Mouse (Mus musculus): ENCODE results near the gene Olfr1044. TPM values are rescaled to one million over a fixed set of nuclear protein-coding genes. Genes with fewer than 3 reads are reported as not detected.

Gene Olfr1044
- not detected in 2 replicates for polyA plus RNA-seq (2012; rRNA removed)

DNA sequence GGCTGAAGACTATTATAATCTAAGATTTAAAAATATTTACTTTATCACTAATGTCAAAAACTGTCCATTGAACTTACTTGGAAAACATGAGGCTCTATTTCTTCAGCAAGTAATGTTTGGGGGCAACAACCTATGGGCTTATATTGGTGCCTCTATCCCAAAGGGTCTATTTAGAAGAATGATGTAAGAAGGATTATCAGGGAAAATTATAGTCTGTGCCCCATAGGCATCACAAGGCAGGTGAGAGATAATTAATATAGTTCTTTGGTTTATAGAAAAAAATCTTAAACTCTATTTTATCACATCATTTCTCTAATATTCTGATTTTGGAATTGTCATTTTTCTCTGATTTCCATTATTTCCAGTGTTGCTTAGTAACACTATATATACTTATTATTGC, at the start of gene Olfr1044:
Gene Olfr1044, minus strand, starts transcription at position 101 of the 400 bp plus-strand sequence.

DNA sequence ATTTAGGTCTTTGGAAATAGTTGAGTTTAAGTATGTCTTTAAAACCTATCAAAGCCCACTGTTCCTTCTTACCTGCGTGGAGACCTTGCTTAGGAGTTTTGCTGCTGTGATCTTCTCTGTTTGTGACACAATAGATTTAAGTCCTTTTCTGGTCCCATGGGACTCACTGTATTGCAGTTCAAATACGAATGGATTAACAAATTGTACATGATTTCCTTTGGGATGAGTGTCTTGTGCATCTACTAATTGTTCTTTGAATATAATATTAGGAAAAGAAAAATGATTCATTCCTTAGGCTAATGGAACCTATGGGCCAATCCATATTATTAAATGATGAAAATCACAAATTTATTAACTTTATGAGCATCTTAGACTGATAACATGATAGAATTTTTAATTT, 41.6 kb upstream of the Olfr1044 start, which contains the start of gene Olfr1046:
Gene Olfr1046, minus strand, starts transcription at position 101 of the 400 bp plus-strand sequence.

DNA sequence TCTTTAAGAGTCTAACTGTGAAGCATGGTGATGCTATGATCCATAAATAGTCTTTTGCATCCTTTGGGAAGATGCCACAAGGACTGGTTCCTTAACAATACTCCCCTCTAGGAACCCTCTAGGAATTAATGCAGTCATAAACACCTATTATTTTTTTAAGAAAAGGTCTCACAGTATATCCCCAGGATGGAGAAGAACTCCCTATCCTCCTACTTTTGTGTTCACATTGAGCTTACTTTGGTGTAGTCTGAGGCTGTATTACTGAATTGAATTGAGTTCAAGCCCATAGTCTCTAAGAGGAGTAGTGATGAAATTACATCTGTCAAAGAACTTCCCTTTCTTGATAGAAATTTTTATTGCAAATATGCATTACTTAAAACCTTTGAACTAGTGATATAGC, 25.3 kb upstream of the Olfr1044 start, which contains the start of gene Olfr1045:
Gene Olfr1045, minus strand, starts transcription at position 101 of the 400 bp plus-strand sequence.

DNA sequence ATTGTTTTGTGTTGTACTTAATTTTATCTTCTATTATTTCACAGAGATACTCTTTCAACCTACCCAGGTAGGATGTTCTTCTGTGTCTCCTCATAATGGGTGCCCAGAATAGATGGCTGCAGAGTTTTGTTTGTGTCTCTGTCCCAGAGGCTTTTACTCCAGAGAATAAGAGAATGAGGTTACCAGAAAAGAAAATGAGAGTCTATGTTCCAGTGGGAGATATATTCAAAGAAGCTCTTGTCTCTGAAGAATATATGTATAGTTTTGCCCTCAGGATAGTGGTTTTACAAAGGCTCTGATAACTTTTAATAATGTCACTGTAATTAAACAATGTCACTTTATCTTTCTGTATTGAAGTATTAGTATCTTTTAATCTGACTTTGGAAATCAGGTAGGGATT, 8.0 kb upstream of the Olfr1044 start, which contains the start of gene Olfr52:
Gene Olfr52, minus strand, starts transcription at position 101 of the 400 bp plus-strand sequence.

DNA sequence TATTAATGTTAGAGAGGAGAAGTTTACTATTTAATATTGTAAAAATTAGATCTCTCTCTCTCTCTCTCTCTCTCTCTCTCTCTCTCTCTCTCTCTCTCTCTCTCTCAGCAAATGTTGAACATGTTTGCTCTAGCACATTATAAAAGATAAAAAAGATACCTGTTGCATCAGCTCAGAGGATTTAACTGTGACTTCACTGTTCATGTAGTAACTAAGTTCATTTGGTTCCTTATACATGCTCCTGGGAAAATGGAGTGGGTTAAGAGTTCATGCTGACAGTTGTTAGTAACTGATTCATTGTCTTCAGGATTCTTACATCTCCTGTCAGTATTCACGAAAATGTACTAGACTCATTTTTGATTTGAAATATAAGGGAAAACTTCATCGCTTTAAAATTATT, 10.2 kb downstream of the Olfr1044 start, which contains the start of gene Olfr1043:
Gene Olfr1043, minus strand, starts transcription at position 101 of the 400 bp plus-strand sequence.

DNA sequence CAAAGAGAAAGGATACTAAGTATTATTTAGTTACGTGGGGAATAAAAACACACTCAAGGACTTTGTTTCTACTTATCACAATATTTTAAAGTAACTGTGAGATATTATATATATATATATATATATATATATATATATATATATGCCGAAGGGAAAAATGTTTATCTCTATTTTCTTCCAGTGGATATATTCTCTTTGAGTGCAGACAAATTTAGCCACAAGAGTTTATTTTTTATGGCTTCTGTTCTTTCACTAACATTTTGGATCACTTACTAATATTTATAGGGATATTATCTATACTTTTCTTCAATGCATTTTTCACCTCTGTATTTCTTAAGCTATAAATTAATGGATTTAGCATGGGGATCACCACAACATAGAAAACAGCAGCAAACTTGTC, 15.9 kb downstream of the Olfr1044 start, which contains the start of gene Olfr1042:
Gene Olfr1042, minus strand, starts transcription at position 101 of the 400 bp plus-strand sequence.

DNA sequence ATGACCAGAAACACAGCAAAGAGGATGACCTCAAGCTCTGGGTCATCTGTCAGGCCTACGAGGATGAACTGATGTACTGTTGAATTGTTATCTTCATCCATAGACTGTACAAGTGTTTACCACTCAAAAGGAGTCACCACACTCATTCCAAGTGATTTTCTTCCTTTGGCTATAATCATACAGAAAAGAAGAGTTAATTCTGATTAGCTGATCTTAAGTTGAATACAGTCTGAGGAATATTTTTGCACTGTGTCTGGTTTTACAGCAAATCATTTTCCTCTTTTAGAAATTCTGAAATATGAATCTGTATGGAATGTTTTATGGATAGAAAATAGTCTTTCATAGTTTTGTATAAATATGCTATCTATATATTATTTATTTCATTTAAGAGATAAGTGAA, 31.0 kb downstream of the Olfr1044 start, which contains the start of gene Olfr1040:
Gene Olfr1040, minus strand, starts transcription at position 101 of the 400 bp plus-strand sequence.

DNA sequence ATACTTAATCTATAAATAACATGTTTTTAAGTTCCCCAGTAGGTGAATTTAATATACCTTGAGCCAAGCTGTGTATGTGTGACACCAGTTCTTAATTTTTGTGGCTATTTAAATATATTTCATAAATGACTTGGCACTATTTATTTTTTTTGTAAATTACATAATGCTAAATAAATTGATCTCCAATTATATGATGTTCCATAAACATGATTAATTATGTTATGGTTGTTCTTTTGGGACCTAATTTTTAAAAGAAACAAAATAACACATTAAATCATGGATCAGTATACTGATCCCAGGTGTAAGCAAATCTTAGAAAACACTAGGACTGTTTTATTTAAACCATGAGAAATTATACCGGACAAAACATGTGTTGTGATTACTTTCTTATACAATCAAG, 41.8 kb downstream of the Olfr1044 start, which contains the start of gene Olfr1039:
Gene Olfr1039, minus strand, starts transcription at position 101 of the 400 bp plus-strand sequence.

Other genes with a start within 250 kb of the Olfr1044 start
- not detected in 2 replicates for gene Olfr1028, start 227.4 kb downstream of the Olfr1044 start, polyA plus RNA-seq (2012; rRNA removed)
- 0.29 and 0.58 TPM in 2 replicates for gene Olfr1029, start 203.9 kb downstream of the Olfr1044 start, polyA plus RNA-seq (2012; rRNA removed)
- 0.03 and 0.05 TPM in 2 replicates for gene Olfr1030, start 198.5 kb downstream of the Olfr1044 start, polyA plus RNA-seq (2012; rRNA removed)
- not detected in 2 replicates for gene Olfr1031, start 187.5 kb downstream of the Olfr1044 start, polyA plus RNA-seq (2012; rRNA removed)
- not detected in 2 replicates for gene Olfr1032, start 172.3 kb downstream of the Olfr1044 start, polyA plus RNA-seq (2012; rRNA removed)
- 1.4 and 1.5 TPM in 2 replicates for gene Olfr1033, start 157.2 kb downstream of the Olfr1044 start, polyA plus RNA-seq (2012; rRNA removed)
- 0.37 and 0.41 TPM in 2 replicates for gene Olfr1034, start 132.0 kb downstream of the Olfr1044 start, polyA plus RNA-seq (2012; rRNA removed)
- gene Olfr1036, start 103.8 kb downstream of the Olfr1044 start, polyA plus RNA-seq (2012; rRNA removed): not detected in 2 replicates
- not detected in 2 replicates for gene Olfr1037, start 90.4 kb downstream of the Olfr1044 start, polyA plus RNA-seq (2012; rRNA removed)
- not detected in 2 replicates for gene Olfr1039, start 41.9 kb downstream of the Olfr1044 start, polyA plus RNA-seq (2012; rRNA removed)
- not detected in 2 replicates for gene Olfr1040, start 31.1 kb downstream of the Olfr1044 start, polyA plus RNA-seq (2012; rRNA removed)
- not detected in 2 replicates for gene Olfr1042, start 16.0 kb downstream of the Olfr1044 start, polyA plus RNA-seq (2012; rRNA removed)
- not detected in 2 replicates for gene Olfr1043, start 10.3 kb downstream of the Olfr1044 start, polyA plus RNA-seq (2012; rRNA removed)
- gene Olfr52, start 7.9 kb upstream of the Olfr1044 start, polyA plus RNA-seq (2012; rRNA removed): not detected in 2 replicates
- not detected in 2 replicates for gene Olfr1045, start 25.2 kb upstream of the Olfr1044 start, polyA plus RNA-seq (2012; rRNA removed)
- gene Olfr1046, start 41.5 kb upstream of the Olfr1044 start, polyA plus RNA-seq (2012; rRNA removed): not detected in 2 replicates
- gene Olfr1047, start 53.6 kb upstream of the Olfr1044 start, polyA plus RNA-seq (2012; rRNA removed): not detected in 2 replicates
- not detected in 2 replicates for gene Olfr1048, start 62.5 kb upstream of the Olfr1044 start, polyA plus RNA-seq (2012; rRNA removed)
- not detected in 2 replicates for gene Olfr1049, start 80.5 kb upstream of the Olfr1044 start, polyA plus RNA-seq (2012; rRNA removed)
- not detected in 2 replicates for gene Olfr1051, start 101.3 kb upstream of the Olfr1044 start, polyA plus RNA-seq (2012; rRNA removed)
- gene Olfr1052, start 114.6 kb upstream of the Olfr1044 start, polyA plus RNA-seq (2012; rRNA removed): not detected in 2 replicates
- gene Olfr1053, start 137.5 kb upstream of the Olfr1044 start, polyA plus RNA-seq (2012; rRNA removed): not detected in 2 replicates
- not detected in 2 replicates for gene Olfr1054, start 157.6 kb upstream of the Olfr1044 start, polyA plus RNA-seq (2012; rRNA removed)
- gene Olfr1055, start 172.5 kb upstream of the Olfr1044 start, polyA plus RNA-seq (2012; rRNA removed): not detected in 2 replicates
- gene Olfr1056, start 184.6 kb upstream of the Olfr1044 start, polyA plus RNA-seq (2012; rRNA removed): not detected in 2 replicates
- gene Olfr1057, start 200.6 kb upstream of the Olfr1044 start, polyA plus RNA-seq (2012; rRNA removed): not detected in 2 replicates
- not detected in 2 replicates for gene Olfr1058, start 210.7 kb upstream of the Olfr1044 start, polyA plus RNA-seq (2012; rRNA removed)
- gene Olfr1061, start 236.2 kb upstream of the Olfr1044 start, polyA plus RNA-seq (2012; rRNA removed): not detected in 2 replicates
- not detected in 2 replicates for gene Olfr1062, start 248.9 kb upstream of the Olfr1044 start, polyA plus RNA-seq (2012; rRNA removed)

Data from ovary, adult 2 months (tissue).